Mouse (Mus musculus) telencephalon, adult 2 months (tissue): ENCODE measurements around the gene Usp10.

Source experiments
- DNase-seq: peaks from one replicate; pipeline ENCODE4 v3.0.0-alpha.2; 2011; ENCODE audit warnings: low read depth, low spot score

The Usp10 gene

GRCm38 (mm10) chr8:119960531-119961104, 50.5 kb downstream of the Usp10 start:
- DNase-seq, result peak; percentile 65

- DNase-seq, result no peak
Measured at GRCm38 (mm10) chr8:119964859-119965258, 54.7 kb downstream of the Usp10 start.

- DNase-seq, result no peak
Measured at GRCm38 (mm10) chr8:119967435-119967834, 57.3 kb downstream of the Usp10 start.

- no peak for DNase-seq
Measured at GRCm38 (mm10) chr8:119970169-119970568, 60.0 kb downstream of the Usp10 start.

- DNase-seq, result no peak
Measured at GRCm38 (mm10) chr8:119972558-119972957, 62.4 kb downstream of the Usp10 start.

- no peak for DNase-seq
Measured at GRCm38 (mm10) chr8:119978770-119979381, 68.7 kb downstream of the Usp10 start.

GRCm38 (mm10) chr8:119981253-119981652, 71.1 kb downstream of the Usp10 start:
- no peak for DNase-seq

- no peak for DNase-seq
Measured at GRCm38 (mm10) chr8:119984085-119984484, 73.9 kb downstream of the Usp10 start.

GRCm38 (mm10) chr8:119986174-119986573, 76.0 kb downstream of the Usp10 start:
- DNase-seq, result no peak

GRCm38 (mm10) chr8:119988087-119988486, 77.9 kb downstream of the Usp10 start:
- no peak for DNase-seq

- no peak for DNase-seq
Measured at GRCm38 (mm10) chr8:119992249-119992648, 82.1 kb downstream of the Usp10 start, which contains the start of gene Crispld2. Gene Crispld2 (plus strand): TSS chr8:119992438.

GRCm38 (mm10) chr8:119994114-119994513, 84.0 kb downstream of the Usp10 start:
- no peak for DNase-seq

GRCm38 (mm10) chr8:119994556-119994955, 84.4 kb downstream of the Usp10 start:
- no peak for DNase-seq

- DNase-seq, result no peak
Measured at GRCm38 (mm10) chr8:119997266-119997665, 87.1 kb downstream of the Usp10 start.

- no peak for DNase-seq
Measured at GRCm38 (mm10) chr8:120000461-120000860, 90.3 kb downstream of the Usp10 start.

GRCm38 (mm10) chr8:120001712-120002111, 91.6 kb downstream of the Usp10 start:
- DNase-seq, result no peak

- DNase-seq, result no peak
Measured at GRCm38 (mm10) chr8:120002348-120002747, 92.2 kb downstream of the Usp10 start.

GRCm38 (mm10) chr8:120004154-120004702, 94.1 kb downstream of the Usp10 start:
- DNase-seq, result no peak

- DNase-seq, result no peak
Measured at GRCm38 (mm10) chr8:120004705-120005381, 94.7 kb downstream of the Usp10 start.

GRCm38 (mm10) chr8:120006645-120007160, 96.5 kb downstream of the Usp10 start:
- DNase-seq, result no peak
